Mouse (Mus musculus) ES-Bruce4 (cell line): Measurements from ENCODE around the gene Cln5. TPM values are rescaled to one million over a fixed set of nuclear protein-coding genes. Genes with fewer than 3 reads are reported as not detected.
A peak's percentile ranks its signal among the peaks of the same experiment; 100 is the strongest.

Source experiments
- H3K27ac ChIP-seq: 2 replicates; pipeline ENCODE4 v1.5.1; 2012; ENCODE audit warnings: low read length, inconsistent platforms; ENCODE audit not compliant: insufficient read depth
- H3K27me3 ChIP-seq: 2 replicates; pipeline ENCODE4 v1.6.1; 2012; ENCODE audit warnings: mild to moderate bottlenecking, low read length, inconsistent platforms; ENCODE audit not compliant: control insufficient read depth, poor library complexity, insufficient read depth, severe bottlenecking
- H3K36me3 ChIP-seq: 2 replicates; pipeline ENCODE4 v1.6.1; 2012; ENCODE audit warnings: inconsistent platforms, mild to moderate bottlenecking, low read length, moderate library complexity; ENCODE audit not compliant: control insufficient read depth, poor library complexity, insufficient read depth, severe bottlenecking
- H3K4me1 ChIP-seq: one replicate; pipeline ENCODE4 v1.8.1; 2011; ENCODE audit warnings: low read length; ENCODE audit not compliant: control insufficient read depth, insufficient read depth
- H3K4me3 ChIP-seq: 2 replicates; pipeline ENCODE4 v1.5.1; 2011; ENCODE audit warnings: low read depth, mild to moderate bottlenecking, low read length
- H3K9ac ChIP-seq: 2 replicates; pipeline ENCODE4 v1.6.1; 2012; ENCODE audit warnings: low read depth, mild to moderate bottlenecking, inconsistent platforms; ENCODE audit not compliant: poor library complexity, severe bottlenecking
- H3K9me3 ChIP-seq: replicated peaks from 2 replicates; pipeline ENCODE4 v1.6.1; 2012; ENCODE audit warnings: mild to moderate bottlenecking, low read length, inconsistent platforms; ENCODE audit not compliant: control insufficient read depth, poor library complexity, insufficient read depth, severe bottlenecking
- CTCF ChIP-seq: IDR thresholded peaks from one replicate; pipeline ENCODE4 v1.8.1; 2011; ENCODE audit warnings: low read depth, low read length
- EP300 ChIP-seq: IDR thresholded peaks from 2 replicates; pipeline ENCODE4 v1.6.1; 2011; ENCODE audit warnings: low read depth, low read length; ENCODE audit not compliant: insufficient read depth
- POLR2A ChIP-seq: IDR thresholded peaks from one replicate; pipeline ENCODE4 v1.8.1; 2011; ENCODE audit warnings: low read length; ENCODE audit not compliant: insufficient read depth
- polyA plus RNA-seq: library from polyadenylated mRNA; stranded (reverse); fragments of >200 nt; gene quantifications from 2 replicates; pipeline ENCODE4 v1.2.4, GENCODE M21; 2011; ENCODE audit warnings: low read depth; ENCODE audit not compliant: missing spikeins, insufficient read depth, insufficient read length

Cln5 gene
- polyA plus RNA-seq, 1 experiment, result 38.7 TPM

DNA sequence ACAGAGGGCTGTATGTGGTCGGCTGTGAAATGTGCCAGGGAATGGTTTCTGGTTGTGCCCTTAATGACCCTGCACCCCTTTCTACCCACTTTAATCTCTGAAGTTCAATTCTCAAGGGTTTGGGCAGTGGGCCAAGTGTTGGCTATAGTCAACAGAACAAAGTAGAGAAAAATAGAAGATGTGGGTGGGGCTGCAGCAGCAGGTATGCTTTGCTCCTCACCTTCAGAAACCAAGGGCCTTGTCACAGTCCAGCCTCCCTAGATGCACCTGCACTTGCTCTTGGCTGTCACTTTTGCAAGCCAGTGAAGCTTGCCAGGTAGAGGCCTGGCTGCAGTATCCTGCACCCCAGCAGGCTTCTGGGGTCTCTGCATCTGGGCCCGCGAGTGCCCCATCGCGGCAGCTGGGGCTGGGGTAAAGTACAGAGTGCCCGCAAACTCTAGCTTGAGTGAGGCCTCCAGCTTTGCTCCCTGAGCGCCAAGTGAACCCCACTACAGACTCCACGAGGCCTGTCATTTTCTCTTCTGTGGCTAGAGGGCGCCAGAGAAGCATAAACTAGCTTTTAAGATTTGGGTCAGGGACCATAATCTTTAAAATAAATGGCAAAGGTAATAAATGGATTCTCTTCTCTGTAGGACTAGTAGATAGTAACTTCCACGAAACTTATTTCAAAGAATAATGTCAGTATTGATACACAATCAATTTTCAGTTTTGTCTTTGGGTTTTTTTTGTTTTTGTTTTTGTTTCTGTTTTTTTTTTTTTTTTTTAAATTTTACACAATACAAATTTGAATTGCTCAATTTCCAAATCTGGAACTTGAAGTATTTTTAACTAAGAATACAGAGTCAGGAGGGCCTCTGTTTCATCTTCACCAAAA lies 4.5 kb upstream of the Cln5 start:
- Histone ChIP-seq H3K27ac (no peak overlapping the region), H3K36me3 (no peaks in the 10 kb centered on the region), H3K4me1 (no peaks in the 10 kb centered on the region), H3K4me3 (peak overlapping the region; percentile 31; the same call in 1 of the 2 replicates), H3K9ac (0 out of 2 replicates have a peak overlapping the region, but pooled peaks have one; percentile 37), H3K27me3 (no peaks in the 10 kb centered on the region), H3K9me3 (peaks cover 11% of the 10 kb centered on the region)
- TF ChIP-seq CTCF (peak; percentile 47), EP300 (no peak)

DNA sequence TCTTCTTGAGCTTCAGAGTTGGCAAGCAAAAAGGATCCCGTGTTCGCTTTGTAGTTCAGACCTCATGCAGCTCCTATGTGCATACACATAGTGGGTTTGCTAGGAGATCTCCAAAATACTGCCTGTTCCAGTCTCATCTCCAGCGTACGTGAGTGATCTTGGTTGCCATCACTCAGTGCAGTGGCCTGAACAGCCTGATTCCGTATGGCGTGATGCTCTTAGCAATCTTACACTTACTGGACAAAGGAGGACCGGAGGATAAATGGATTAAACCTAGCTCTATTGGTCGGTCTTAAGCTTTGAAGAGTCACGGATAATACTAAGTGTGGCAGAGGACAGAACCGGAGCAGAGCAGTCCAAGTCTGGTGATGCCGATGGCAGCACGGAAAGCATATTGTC lies 552 bp upstream of the Cln5 start:
- Histone ChIP-seq H3K36me3 (peaks cover 7% of the 10 kb centered on the region), H3K9me3 (no peaks in the 10 kb centered on the region), H3K9ac (peak overlapping the region; percentile 88), H3K4me3 (peak overlapping the region; percentile 79), H3K4me1 (no peaks in the 10 kb centered on the region), H3K27me3 (no peaks in the 10 kb centered on the region), H3K27ac (peak overlapping the region; percentile 78)
- TF ChIP-seq CTCF (no peak), EP300 (no peak), POLR2A (no peak)

DNA sequence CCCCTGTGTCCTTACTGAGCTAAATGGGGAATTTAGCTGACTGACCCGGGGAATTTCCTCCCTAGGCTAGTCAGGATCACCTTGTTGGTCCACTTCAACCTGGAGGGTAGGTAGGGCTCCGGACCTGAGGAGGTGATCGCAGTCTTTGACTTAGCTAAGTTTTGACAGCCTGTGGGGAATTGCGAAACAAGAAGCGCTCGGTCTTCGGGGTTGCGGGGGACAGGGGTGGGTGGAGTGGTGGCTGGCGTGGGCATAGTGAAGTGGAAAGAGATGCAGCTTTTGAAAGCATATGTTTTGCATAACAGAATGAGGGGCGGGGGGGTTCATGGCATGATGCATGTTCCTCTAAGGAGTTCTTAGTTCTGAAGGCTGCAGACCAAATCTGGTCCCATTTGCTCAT lies 774 bp downstream of the Cln5 start:
- Histone ChIP-seq H3K9ac (peak overlapping the region; percentile 88), H3K27ac (peak overlapping the region; percentile 32), H3K36me3 (peaks cover 7% of the 10 kb centered on the region), H3K27me3 (no peaks in the 10 kb centered on the region), H3K9me3 (no peaks in the 10 kb centered on the region), H3K4me3 (peak overlapping the region; percentile 97), H3K4me1 (no peaks in the 10 kb centered on the region)
- TF ChIP-seq EP300, result no peak
- TF ChIP-seq POLR2A, result no peak
- no peak for TF ChIP-seq CTCF

DNA sequence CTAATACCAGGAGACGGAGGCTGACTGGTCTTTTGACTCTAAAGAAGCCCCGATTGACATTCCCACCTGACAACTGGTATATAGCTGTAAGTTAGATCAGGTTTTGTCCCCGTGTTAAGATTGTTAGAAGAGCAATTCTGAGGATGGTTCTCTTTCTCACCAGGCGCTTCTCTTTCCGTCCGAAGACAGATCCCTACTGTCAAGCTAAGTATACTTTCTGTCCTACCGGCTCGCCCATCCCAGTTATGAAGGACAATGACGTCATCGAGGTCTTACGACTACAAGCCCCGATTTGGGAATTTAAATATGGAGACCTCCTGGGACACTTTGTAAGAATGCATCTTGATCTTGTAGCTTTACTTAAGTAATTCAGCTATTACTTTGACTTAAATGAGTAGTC lies 1.5 kb downstream of the Cln5 start:
- Histone ChIP-seq H3K27ac (no peak overlapping the region), H3K9ac (no peak overlapping the region)
- TF ChIP-seq EP300, result no peak
- no peak for TF ChIP-seq POLR2A
- TF ChIP-seq CTCF, result no peak

DNA sequence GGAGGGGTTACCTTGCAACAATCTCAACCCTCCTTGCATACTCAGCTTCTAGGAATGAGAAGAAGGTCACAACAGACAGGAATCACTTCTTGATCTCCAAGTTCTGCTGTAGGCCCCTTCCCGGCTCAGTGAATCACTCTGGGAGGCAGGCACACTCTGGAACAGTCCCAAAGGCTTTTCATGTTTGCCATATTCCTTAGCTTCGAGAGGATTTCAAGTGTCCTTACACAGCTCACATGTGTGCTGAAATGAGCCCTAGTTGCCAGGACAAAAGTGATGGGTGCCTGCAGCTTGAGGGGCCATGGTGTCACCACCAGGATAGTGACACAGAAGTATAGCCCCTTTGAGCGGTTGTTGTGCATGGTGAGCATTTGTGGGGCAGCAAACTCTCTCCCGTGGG lies 2.7 kb downstream of the Cln5 start:
- no peak overlapping the region for H3K27ac ChIP-seq
- no peaks in the 10 kb centered on the region for H3K4me1 ChIP-seq
- no peaks in the 10 kb centered on the region for H3K27me3 ChIP-seq
- no peak overlapping the region for H3K9ac ChIP-seq
- no peak overlapping the region for H3K4me3 ChIP-seq
- TF ChIP-seq CTCF (no peak), EP300 (no peak), POLR2A (no peak)
- no peaks in the 10 kb centered on the region for H3K9me3 ChIP-seq
- peaks cover 7% of the 10 kb centered on the region for H3K36me3 ChIP-seq

More for the DNA sequence above, 1.5 kb downstream of the Cln5 start:
- no peaks in the 10 kb centered on the region for H3K4me1 ChIP-seq
- H3K4me3 ChIP-seq, result no peak overlapping the region
- H3K27me3 ChIP-seq, result no peaks in the 10 kb centered on the region
- no peaks in the 10 kb centered on the region for H3K9me3 ChIP-seq
- peaks cover 7% of the 10 kb centered on the region for H3K36me3 ChIP-seq

DNA sequence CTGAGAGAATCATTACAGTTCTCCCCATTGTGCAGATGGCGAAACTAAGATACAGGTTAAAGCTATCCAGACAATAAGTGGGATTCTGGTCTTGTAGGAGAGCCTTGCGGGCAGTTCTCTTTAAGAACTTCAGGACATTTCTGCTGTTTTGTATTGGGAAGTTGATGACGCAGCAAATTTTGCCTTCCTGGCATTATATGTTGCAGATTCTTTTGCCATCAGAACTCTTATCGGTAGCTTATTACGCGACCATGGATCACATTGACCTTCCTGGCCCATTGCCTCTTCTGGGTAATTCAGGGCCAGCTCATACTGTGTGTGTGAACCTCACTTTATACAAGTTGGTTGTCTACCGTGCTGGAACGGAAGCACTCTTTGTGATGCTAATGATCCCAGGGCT lies 3.8 kb downstream of the Cln5 start:
- Histone ChIP-seq H3K27ac (no peak overlapping the region), H3K9me3 (no peaks in the 10 kb centered on the region), H3K9ac (no peak overlapping the region), H3K36me3 (peaks cover 7% of the 10 kb centered on the region), H3K4me1 (no peaks in the 10 kb centered on the region), H3K4me3 (no peak overlapping the region), H3K27me3 (no peaks in the 10 kb centered on the region)
- TF ChIP-seq POLR2A, result no peak
- no peak for TF ChIP-seq EP300
- no peak for TF ChIP-seq CTCF
